Mouse (Mus musculus) heart, embryonic 13.5 days (tissue): ENCODE measurements around the gene Clic4. TPM values are rescaled to one million over a fixed set of nuclear protein-coding genes. Genes with fewer than 3 reads are reported as not detected.

Experiments
- ATAC-seq: fragments of 200-750 bp; cut with Nextera tagmentation; 2 replicates; pipeline ENCODE4 v1.8.0; 2017; ENCODE audit warnings: moderate TSS enrichment; ENCODE audit not compliant: insufficient number of reproducible peaks, low FRiP score, low TSS enrichment; ENCODE audit errors: extremely low read depth
- H3K27ac ChIP-seq: fragments of 300-500 bp; sonication (generic); replicated peaks from 2 replicates; pipeline ENCODE4 v1.5.1; 2015; ENCODE audit warnings: moderate library complexity, mild to moderate bottlenecking, inconsistent platforms
- H3K27me3 ChIP-seq: fragments of 300-500 bp; sonication (generic); replicated peaks from 2 replicates; pipeline ENCODE4 v1.6.1; 2015; ENCODE audit warnings: mild to moderate bottlenecking, inconsistent platforms
- H3K36me3 ChIP-seq: fragments of 300-500 bp; sonication (generic); 2 replicates; pipeline ENCODE4 v1.6.1; 2015; ENCODE audit warnings: mild to moderate bottlenecking, inconsistent platforms
- H3K4me1 ChIP-seq: fragments of 300-500 bp; sonication (generic); 2 replicates; pipeline ENCODE4 v1.6.1; 2015; ENCODE audit warnings: inconsistent platforms
- H3K4me2 ChIP-seq: fragments of 300-500 bp; sonication (generic); 2 replicates; pipeline ENCODE4 v1.6.1; 2015; ENCODE audit warnings: inconsistent platforms, mild to moderate bottlenecking, moderate library complexity
- H3K4me3 ChIP-seq: fragments of 300-500 bp; sonication (generic); 2 replicates; pipeline ENCODE4 v1.5.1; 2015; ENCODE audit warnings: moderate library complexity, mild to moderate bottlenecking, inconsistent platforms
- H3K9ac ChIP-seq: fragments of 300-500 bp; sonication (generic); 2 replicates; pipeline ENCODE4 v1.6.1; 2015; ENCODE audit warnings: inconsistent platforms, mild to moderate bottlenecking, moderate library complexity
- H3K9me3 ChIP-seq: fragments of 300-500 bp; sonication (generic); 2 replicates; pipeline ENCODE4 v1.6.1; 2016; ENCODE audit warnings: inconsistent platforms
- WGBS: fragments of 180-500 bp; shearing (Covaris S2); methylation state at CpG from one replicate; pipeline ENCODE4 v1.1.7; 2015; ENCODE audit warnings: mixed read lengths; 5-methylcytosine and 5-hydroxymethylcytosine counted together
- polyA plus RNA-seq: library from polyadenylated mRNA; unstranded; fragments of >200 nt; fragmentation: Nextera tagmentation; extraction: Ambion mirVana; gene quantifications from 2 replicates; pipeline ENCODE4 v1.2.1, GENCODE M21; 2015

Gene Clic4
- polyA plus RNA-seq, 1 experiment from 2014 or later = 202 TPM

GRCm38 (mm10) chr4:135256536-135257450 lies 15.8 kb downstream of the Clic4 start:
- Histone ChIP-seq H3K27me3 (no peaks in the 10 kb centered on the region), H3K4me3 (no peak overlapping the region), H3K4me2 (no peak overlapping the region), H3K9me3 (no peaks in the 10 kb centered on the region), H3K4me1 (peaks cover 87% of the 10 kb centered on the region), H3K36me3 (peaks cover 24% of the 10 kb centered on the region), H3K9ac (peak overlapping the region; percentile 71), H3K27ac (peak overlapping the region; percentile 73)
- WGBS = 71% methylated on average over 11 of the region's 11 CpGs
- ATAC-seq = no peak

GRCm38 (mm10) chr4:135254770-135255169 lies 17.8 kb downstream of the Clic4 start:
- H3K27me3 ChIP-seq = no peaks in the 10 kb centered on the region
- peak overlapping the region; percentile 98 for H3K27ac ChIP-seq
- H3K36me3 ChIP-seq = peaks cover 13% of the 10 kb centered on the region
- H3K4me3 ChIP-seq = peak overlapping the region; percentile 1; the same call in 1 of the 2 replicates
- H3K9me3 ChIP-seq = no peaks in the 10 kb centered on the region
- peak; percentile 55; the same call in 1 of the 2 replicates for ATAC-seq
- peaks cover 90% of the 10 kb centered on the region for H3K4me1 ChIP-seq
- WGBS = 11% methylated on average over 3 of the region's 3 CpGs
- peak overlapping the region; percentile 75 for H3K9ac ChIP-seq
- peak overlapping the region; percentile 56 for H3K4me2 ChIP-seq

- no peaks in the 10 kb centered on the region for H3K27me3 ChIP-seq
- 38% methylated on average over 4 of the region's 4 CpGs for WGBS
- H3K27ac ChIP-seq = peak overlapping the region; percentile 98
- H3K9me3 ChIP-seq = peaks cover 2% of the 10 kb centered on the region; the same call in 1 of the 2 replicates
- H3K4me2 ChIP-seq = peak overlapping the region; percentile 56
- H3K4me3 ChIP-seq = no peak overlapping the region
- H3K9ac ChIP-seq = peak overlapping the region; percentile 75
- ATAC-seq = no peak
- H3K36me3 ChIP-seq = peaks cover 18% of the 10 kb centered on the region
- peaks cover 87% of the 10 kb centered on the region for H3K4me1 ChIP-seq
These were observed 18.3 kb downstream of the Clic4 start for GRCm38 (mm10) chr4:135254321-135254720.

GRCm38 (mm10) chr4:135253239-135254039 lies 19.2 kb downstream of the Clic4 start:
- 0 out of 2 replicates have a peak overlapping the region, but pooled peaks have one; percentile 56 for H3K4me2 ChIP-seq
- peaks cover 80% of the 10 kb centered on the region for H3K4me1 ChIP-seq
- peak overlapping the region; percentile 75 for H3K9ac ChIP-seq
- no peaks in the 10 kb centered on the region for H3K27me3 ChIP-seq
- ATAC-seq = no peak
- H3K27ac ChIP-seq = peak overlapping the region; percentile 98
- H3K36me3 ChIP-seq = peaks cover 23% of the 10 kb centered on the region
- peaks cover 6% of the 10 kb centered on the region; the same call in 1 of the 2 replicates for H3K9me3 ChIP-seq
- no peak overlapping the region for H3K4me3 ChIP-seq
- WGBS = 79% methylated on average over 12 of the region's 12 CpGs

- Histone ChIP-seq H3K9me3 (peaks cover 6% of the 10 kb centered on the region; the same call in 1 of the 2 replicates), H3K9ac (peak overlapping the region; percentile 68; the same call in 1 of the 2 replicates), H3K4me3 (no peak overlapping the region), H3K4me1 (peaks cover 83% of the 10 kb centered on the region), H3K27ac (no peak overlapping the region; the same call in 1 of the 2 replicates), H3K36me3 (peaks cover 18% of the 10 kb centered on the region), H3K27me3 (no peaks in the 10 kb centered on the region), H3K4me2 (no peak overlapping the region)
- ATAC-seq = no peak
- whole genome bisulfite sequencing = 45% methylated on average over 2 of the region's 2 CpGs
These were observed 20.8 kb downstream of the Clic4 start for GRCm38 (mm10) chr4:135251801-135252200.

- H3K27me3 ChIP-seq = no peaks in the 10 kb centered on the region
- H3K27ac ChIP-seq = peak overlapping the region; percentile 59
- H3K36me3 ChIP-seq = peaks cover 17% of the 10 kb centered on the region
- ATAC-seq = no peak
- H3K9me3 ChIP-seq = peaks cover 6% of the 10 kb centered on the region; the same call in 1 of the 2 replicates
- WGBS = 73% methylated on average over 9 of the region's 9 CpGs
- peaks cover 70% of the 10 kb centered on the region for H3K4me1 ChIP-seq
- peak overlapping the region; percentile 65 for H3K9ac ChIP-seq
- no peak overlapping the region for H3K4me2 ChIP-seq
- no peak overlapping the region for H3K4me3 ChIP-seq
These were observed 24.2 kb downstream of the Clic4 start for GRCm38 (mm10) chr4:135248250-135249018.

- H3K27ac ChIP-seq = peak overlapping the region; percentile 34
- H3K36me3 ChIP-seq = peaks cover 14% of the 10 kb centered on the region
- peaks cover 6% of the 10 kb centered on the region; the same call in 1 of the 2 replicates for H3K9me3 ChIP-seq
- WGBS = 69% methylated on average over 23 of the region's 23 CpGs
- H3K9ac ChIP-seq = peak overlapping the region; percentile 40
- H3K4me2 ChIP-seq = no peak overlapping the region
- no peak for ATAC-seq
- peaks cover 71% of the 10 kb centered on the region for H3K4me1 ChIP-seq
- H3K27me3 ChIP-seq = no peaks in the 10 kb centered on the region
- H3K4me3 ChIP-seq = no peak overlapping the region
These were observed 25.5 kb downstream of the Clic4 start for GRCm38 (mm10) chr4:135246866-135247756.

- Histone ChIP-seq H3K4me3 (no peak overlapping the region), H3K9ac (peak overlapping the region; percentile 40; the same call in 1 of the 2 replicates), H3K4me2 (no peak overlapping the region), H3K27me3 (no peaks in the 10 kb centered on the region), H3K4me1 (peaks cover 72% of the 10 kb centered on the region), H3K27ac (peak overlapping the region; percentile 34), H3K9me3 (peaks cover 6% of the 10 kb centered on the region; the same call in 1 of the 2 replicates), H3K36me3 (peaks cover 14% of the 10 kb centered on the region)
- WGBS = 85% methylated on average over 2 of the region's 2 CpGs
- no peak for ATAC-seq
These were observed 26.2 kb downstream of the Clic4 start for GRCm38 (mm10) chr4:135246444-135246843.

GRCm38 (mm10) chr4:135245841-135246240 lies 26.8 kb downstream of the Clic4 start:
- Histone ChIP-seq H3K4me2 (no peak overlapping the region), H3K4me1 (peaks cover 72% of the 10 kb centered on the region), H3K36me3 (peaks cover 14% of the 10 kb centered on the region), H3K27ac (peak overlapping the region; percentile 21), H3K9ac (no peak overlapping the region), H3K4me3 (no peak overlapping the region), H3K9me3 (peaks cover 6% of the 10 kb centered on the region; the same call in 1 of the 2 replicates), H3K27me3 (no peaks in the 10 kb centered on the region)
- 91% methylated on average over 11 of the region's 11 CpGs for WGBS
- ATAC-seq = no peak

- 91% methylated on average over 3 of the region's 3 CpGs for WGBS
- no peak for ATAC-seq
- peaks cover 4% of the 10 kb centered on the region; the same call in 1 of the 2 replicates for H3K9me3 ChIP-seq
- H3K9ac ChIP-seq = no peak overlapping the region
- H3K4me1 ChIP-seq = peaks cover 77% of the 10 kb centered on the region
- H3K27ac ChIP-seq = no peak overlapping the region
- no peaks in the 10 kb centered on the region for H3K27me3 ChIP-seq
- H3K36me3 ChIP-seq = peaks cover 5% of the 10 kb centered on the region
- H3K4me3 ChIP-seq = no peak overlapping the region
- no peak overlapping the region for H3K4me2 ChIP-seq
These were observed 28.3 kb downstream of the Clic4 start for GRCm38 (mm10) chr4:135244335-135244734.
